Mouse (Mus musculus): ENCODE measurements around the gene Sit1. TPM values are rescaled to one million over a fixed set of nuclear protein-coding genes. Genes with fewer than 3 reads are reported as not detected.

Sit1 gene
- polyA plus RNA-seq (2015; fragmentation: Nextera tagmentation; extraction: Ambion mirVana), result not detected in 2 replicates

DNA sequence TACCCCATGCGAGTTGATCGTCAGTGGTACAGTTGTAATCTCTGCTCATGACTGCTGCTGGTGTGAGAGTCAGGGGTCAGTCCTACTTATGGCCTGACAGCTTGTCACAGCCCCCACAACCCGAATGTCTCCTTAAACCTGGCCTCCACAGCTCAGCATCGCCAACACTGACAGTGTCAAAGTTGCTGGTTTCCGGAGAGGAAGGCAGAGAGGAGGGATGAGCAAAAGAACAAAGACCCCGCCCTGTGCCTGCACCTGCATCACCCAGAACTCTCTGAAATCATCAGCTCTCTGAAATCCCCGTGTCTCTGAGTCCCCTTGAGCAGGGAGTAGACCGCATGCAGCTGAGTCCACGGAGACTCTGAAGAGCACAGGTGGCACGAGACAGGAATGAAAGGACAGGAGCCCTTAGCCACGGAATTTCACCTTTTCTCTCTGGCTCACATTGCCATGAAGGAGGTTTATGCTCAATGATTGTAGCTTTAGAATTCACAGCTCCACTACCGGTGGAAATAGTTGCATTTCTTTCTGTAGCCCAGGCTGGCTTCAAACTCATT, at the start of gene Sit1:
Gene Sit1, minus strand, starts transcription at position 200 of the 557 bp plus-strand sequence.
- no peak within 1 kb of the TSS for H3K9ac ChIP-seq
- H3K27ac ChIP-seq, result no peak within 1 kb of the TSS
- no peaks in the 10 kb centered on the region for H3K9me3 ChIP-seq
- H3K27me3 ChIP-seq, result 0 out of 2 replicates have a peak, but pooled peaks cover 5% of the 10 kb centered on the region
- H3K4me1 ChIP-seq (replicated peaks), result no peaks in the 10 kb centered on the region
- 62% methylated on average over 12 of the region's 12 CpGs for WGBS
- no peaks in the 10 kb centered on the region for H3K36me3 ChIP-seq
- no peak for ATAC-seq (ENCODE audit: low FRiP score)
- H3K4me3 ChIP-seq, result no peak within 1 kb of the TSS
- H3K4me2 ChIP-seq, result no peak within 1 kb of the TSS

DNA sequence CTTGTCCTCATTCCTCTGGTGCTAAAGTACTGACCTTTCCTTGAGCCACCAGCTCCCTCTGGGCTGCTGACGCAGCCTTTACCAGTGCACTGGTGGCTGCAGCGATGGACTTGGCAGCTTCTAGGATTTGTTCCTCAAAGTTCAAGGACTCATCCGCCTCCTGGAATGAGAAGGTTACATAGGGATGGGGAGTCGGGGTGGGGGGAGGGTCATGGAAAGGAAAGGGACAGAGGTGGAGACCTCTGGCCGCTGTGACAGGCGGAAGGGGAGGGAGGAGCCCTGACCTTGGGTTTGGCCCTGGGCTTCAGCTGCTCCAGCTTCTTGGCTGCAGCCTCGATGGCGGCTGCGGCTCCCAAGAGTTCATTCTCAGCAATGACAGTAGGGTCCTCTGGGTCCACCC, 49.7 kb upstream of the Sit1 start:
- Histone ChIP-seq H3K4me1 (replicated peaks) (no peaks in the 10 kb centered on the region; the same call in 1 of the 2 replicates), H3K4me2 (no peak overlapping the region), H3K36me3 (peaks cover 75% of the 10 kb centered on the region), H3K9ac (no peak overlapping the region), H3K27me3 (no peaks in the 10 kb centered on the region), H3K27ac (no peak overlapping the region), H3K9me3 (no peaks in the 10 kb centered on the region), H3K4me3 (no peak overlapping the region)
- WGBS, result 90% methylated on average over 9 of the region's 9 CpGs
- ATAC-seq (ENCODE audit: low FRiP score), result no peak

DNA sequence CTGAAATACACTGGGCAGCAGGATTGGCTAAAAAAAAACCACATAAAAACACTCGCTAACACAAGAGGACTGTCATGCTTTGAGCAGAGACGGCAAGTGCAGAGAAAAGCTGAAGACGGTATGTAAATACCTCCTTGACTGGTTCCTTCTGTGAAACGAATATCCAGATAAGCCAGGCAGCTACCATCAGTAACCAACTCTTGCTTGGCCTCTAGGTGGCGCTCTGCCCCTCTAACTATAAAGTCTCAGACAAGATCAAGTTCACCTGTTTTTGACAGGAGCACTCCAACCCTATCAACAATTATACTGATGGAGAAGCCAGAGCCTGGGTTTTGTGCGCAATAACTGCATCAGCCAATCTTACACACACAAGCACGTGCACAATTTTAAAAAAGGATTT, 47.0 kb upstream of the Sit1 start:
- Histone ChIP-seq H3K27me3 (peaks cover 19% of the 10 kb centered on the region), H3K4me3 (no peak overlapping the region), H3K9ac (no peak overlapping the region), H3K9me3 (no peaks in the 10 kb centered on the region), H3K36me3 (peaks cover 48% of the 10 kb centered on the region), H3K4me1 (replicated peaks) (no peaks in the 10 kb centered on the region; the same call in 1 of the 2 replicates), H3K27ac (no peak overlapping the region), H3K4me2 (no peak overlapping the region)
- no peak for ATAC-seq (ENCODE audit: low FRiP score)
- WGBS, result 26% methylated on average over 7 of the region's 7 CpGs

DNA sequence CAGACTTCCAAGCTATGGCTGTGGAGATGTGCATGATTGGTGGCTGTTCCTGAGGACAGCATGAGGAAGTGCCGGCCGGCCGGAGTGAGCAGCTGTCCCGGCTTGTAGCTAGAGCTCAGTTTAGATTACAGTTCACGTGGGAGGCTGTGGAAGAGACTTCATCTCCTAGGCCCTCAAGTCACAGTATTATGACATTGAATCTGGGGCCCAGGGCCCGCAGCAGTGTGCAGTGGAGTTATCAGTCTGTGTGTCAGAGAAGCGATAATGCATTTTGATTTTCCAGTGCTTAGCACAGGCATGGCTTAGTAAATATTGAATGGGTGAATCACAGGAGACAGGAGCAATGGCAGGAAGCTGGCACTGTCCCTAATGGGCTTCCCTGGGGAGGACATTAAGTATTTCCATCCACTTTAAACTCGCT, 46.6 kb upstream of the Sit1 start:
- ATAC-seq (ENCODE audit: low FRiP score), result no peak
- Histone ChIP-seq H3K36me3 (peaks cover 43% of the 10 kb centered on the region), H3K4me2 (no peak overlapping the region), H3K9ac (no peak overlapping the region; the same call in 1 of the 2 replicates), H3K9me3 (no peaks in the 10 kb centered on the region), H3K4me1 (replicated peaks) (no peaks in the 10 kb centered on the region; the same call in 1 of the 2 replicates), H3K4me3 (no peak overlapping the region), H3K27ac (0 out of 2 replicates have a peak overlapping the region, but pooled peaks have one; percentile 25), H3K27me3 (peaks cover 24% of the 10 kb centered on the region)
- WGBS, result 67% methylated on average over 8 of the region's 8 CpGs

DNA sequence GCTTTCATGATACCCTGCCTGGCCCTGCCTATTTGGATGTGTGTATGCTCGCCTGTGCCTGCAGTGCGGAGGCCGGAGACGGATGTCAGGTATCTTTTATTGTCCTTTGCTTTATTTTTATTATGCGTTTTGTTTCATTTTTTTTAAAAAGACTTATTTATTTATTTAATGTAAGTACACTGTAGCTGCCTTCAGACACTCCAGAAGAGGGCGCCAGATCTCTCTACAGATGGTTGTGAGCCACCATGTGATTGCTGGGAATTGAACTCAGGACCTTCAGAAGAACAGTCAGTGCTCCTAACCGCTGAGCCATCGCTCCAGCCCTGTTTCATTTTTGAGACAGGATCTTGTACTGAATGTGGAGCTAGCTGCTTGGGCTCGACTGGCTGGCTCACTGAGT, 45.0 kb upstream of the Sit1 start:
- no peak for ATAC-seq (ENCODE audit: low FRiP score)
- no peak overlapping the region for H3K4me3 ChIP-seq
- no peaks in the 10 kb centered on the region for H3K9me3 ChIP-seq
- peaks cover 27% of the 10 kb centered on the region for H3K36me3 ChIP-seq
- H3K4me2 ChIP-seq, result no peak overlapping the region
- H3K27ac ChIP-seq, result no peak overlapping the region
- 79% methylated on average over 9 of the region's 9 CpGs for WGBS
- H3K4me1 ChIP-seq (replicated peaks), result peaks cover 14% of the 10 kb centered on the region
- H3K9ac ChIP-seq, result no peak overlapping the region
- peaks cover 38% of the 10 kb centered on the region for H3K27me3 ChIP-seq

DNA sequence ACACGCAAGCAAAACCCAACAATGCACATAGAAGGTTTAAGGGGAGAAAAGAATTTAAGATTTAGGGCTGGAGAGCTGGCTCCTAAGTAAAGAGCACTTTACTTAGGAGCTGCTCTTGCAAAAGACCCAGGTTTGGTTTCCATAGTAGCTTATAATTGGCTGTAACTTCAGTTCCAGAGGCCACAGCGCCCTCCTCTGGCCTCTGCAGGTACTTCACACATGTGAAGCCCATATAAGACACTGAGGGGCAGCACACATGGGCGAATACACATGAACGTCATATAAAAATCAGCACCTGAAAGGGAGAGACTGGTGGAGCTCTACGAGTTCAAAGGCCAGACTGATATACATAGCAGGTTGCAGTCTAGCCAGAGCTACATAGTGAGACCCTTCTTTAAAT, 44.3 kb upstream of the Sit1 start:
- no peak for ATAC-seq (ENCODE audit: low FRiP score)
- WGBS, result 64% methylated on average over 5 of the region's 5 CpGs
- no peak overlapping the region for H3K27ac ChIP-seq

DNA sequence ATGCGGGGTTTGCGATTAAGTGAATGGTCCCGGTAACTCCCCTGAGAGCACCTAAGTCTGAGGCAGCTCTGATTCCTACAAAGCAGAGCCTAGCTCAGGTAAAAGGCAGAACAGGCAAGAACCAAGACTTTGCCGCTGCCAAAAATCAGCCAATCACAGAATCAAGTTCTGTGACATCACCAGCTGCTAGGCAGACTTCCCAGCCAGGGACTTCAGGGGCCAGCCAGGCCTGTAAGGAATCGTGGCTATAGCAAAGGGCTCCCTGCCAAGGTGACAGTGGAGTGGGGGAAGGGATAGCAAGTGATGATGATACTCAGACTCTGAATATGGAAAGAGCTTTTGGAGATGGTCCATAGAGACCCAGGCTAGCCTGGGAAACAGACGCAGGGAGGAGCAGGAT, 36.4 kb upstream of the Sit1 start:
- H3K9ac ChIP-seq, result no peak overlapping the region

More for the DNA sequence above, 44.3 kb upstream of the Sit1 start:
- Histone ChIP-seq H3K4me1 (replicated peaks) (peaks cover 20% of the 10 kb centered on the region), H3K4me2 (no peak overlapping the region), H3K27me3 (peaks cover 44% of the 10 kb centered on the region), H3K4me3 (no peak overlapping the region), H3K9me3 (no peaks in the 10 kb centered on the region), H3K36me3 (peaks cover 21% of the 10 kb centered on the region), H3K9ac (no peak overlapping the region)

DNA sequence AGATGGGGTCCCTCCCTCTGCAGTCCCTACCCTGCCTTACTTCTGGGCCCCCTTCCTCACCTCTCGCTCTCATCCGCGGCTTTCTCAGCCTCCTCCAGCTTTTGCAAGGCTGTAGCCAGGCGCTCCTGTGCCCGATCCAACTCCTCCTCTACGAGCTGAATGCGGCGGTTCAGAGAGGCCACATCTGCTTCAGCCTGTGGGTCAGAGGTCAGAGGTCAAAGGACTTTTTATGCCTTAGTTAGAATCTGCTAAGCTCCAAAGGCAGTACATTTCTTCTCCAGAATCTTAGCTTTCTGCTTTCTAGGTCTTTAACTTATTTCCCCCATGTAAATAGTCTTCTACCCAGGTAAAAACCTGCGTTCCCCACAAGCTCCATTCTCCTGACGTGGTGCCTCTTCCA, 36.0 kb upstream of the Sit1 start:
- H3K27ac ChIP-seq, result no peak overlapping the region
- 13% methylated on average over 10 of the region's 10 CpGs for WGBS
- H3K4me1 ChIP-seq (replicated peaks), result peaks cover 28% of the 10 kb centered on the region
- H3K9ac ChIP-seq, result no peak overlapping the region
- no peak for ATAC-seq (ENCODE audit: low FRiP score)
- no peaks in the 10 kb centered on the region for H3K36me3 ChIP-seq
- peak overlapping the region; percentile 44 for H3K4me2 ChIP-seq
- H3K4me3 ChIP-seq, result 0 out of 2 replicates have a peak overlapping the region, but pooled peaks have one; percentile 19
- H3K9me3 ChIP-seq, result no peaks in the 10 kb centered on the region
- peaks cover 55% of the 10 kb centered on the region for H3K27me3 ChIP-seq

More for the DNA sequence above, 36.4 kb upstream of the Sit1 start:
- Histone ChIP-seq H3K4me2 (peak overlapping the region; percentile 44), H3K4me1 (replicated peaks) (peaks cover 31% of the 10 kb centered on the region), H3K4me3 (0 out of 2 replicates have a peak overlapping the region, but pooled peaks have one; percentile 19), H3K27ac (no peak overlapping the region), H3K36me3 (no peaks in the 10 kb centered on the region), H3K9me3 (no peaks in the 10 kb centered on the region), H3K27me3 (peaks cover 59% of the 10 kb centered on the region)
- peak; percentile 64 for ATAC-seq (ENCODE audit: low FRiP score)
- WGBS, result 14% methylated on average over 6 of the region's 6 CpGs

DNA sequence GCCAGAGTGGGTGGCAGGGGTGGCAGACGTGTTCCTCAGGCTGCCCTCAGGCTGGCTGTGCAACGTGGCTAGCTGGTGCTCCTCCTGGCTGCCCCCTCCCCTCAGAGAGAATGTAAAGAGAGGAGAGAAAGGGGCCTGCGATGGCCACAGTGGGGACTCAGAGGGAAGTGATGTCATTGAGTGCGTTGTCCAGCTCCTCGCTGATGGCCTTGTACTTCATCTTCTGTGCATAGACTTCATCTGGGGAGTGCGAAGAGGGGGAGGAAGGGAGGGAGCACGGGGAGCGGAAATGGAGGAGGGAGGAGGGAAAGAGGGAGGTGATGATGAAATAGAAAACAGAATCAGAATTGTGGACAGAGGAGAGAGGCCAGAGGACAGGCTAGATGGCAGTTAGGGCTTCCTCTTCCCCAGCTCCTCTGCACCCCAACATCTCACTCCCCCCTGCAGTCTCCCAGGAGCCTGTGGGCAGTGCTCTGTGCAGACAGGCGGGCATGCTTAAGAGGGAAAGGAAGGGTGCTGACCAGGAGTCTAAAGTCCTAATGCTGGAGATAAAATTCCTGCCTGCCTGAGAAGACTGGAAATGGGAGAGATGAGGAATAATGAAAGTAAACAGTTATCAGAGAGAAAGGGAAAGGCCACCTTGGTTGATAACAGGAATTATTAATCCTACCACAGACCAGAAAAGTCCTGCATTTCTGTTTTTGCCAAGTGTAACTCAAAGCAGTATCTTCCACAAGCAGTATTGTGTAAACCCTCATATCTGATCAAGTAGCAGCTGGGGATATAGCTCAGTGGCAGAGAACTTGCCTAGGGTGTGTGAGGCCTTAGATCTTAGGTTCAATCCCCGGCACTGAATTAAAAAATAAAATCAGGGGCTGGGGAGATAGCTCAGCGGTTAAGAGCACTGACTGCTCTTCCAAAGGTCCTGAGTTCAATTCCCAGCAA, 32.5 kb upstream of the Sit1 start:
- H3K9ac ChIP-seq, result no peak overlapping the region
- no peak overlapping the region for H3K4me3 ChIP-seq
- peaks cover 26% of the 10 kb centered on the region for H3K27me3 ChIP-seq
- H3K4me2 ChIP-seq, result no peak overlapping the region
- H3K9me3 ChIP-seq, result no peaks in the 10 kb centered on the region
- H3K36me3 ChIP-seq, result no peaks in the 10 kb centered on the region
- peaks cover 11% of the 10 kb centered on the region for H3K4me1 ChIP-seq (replicated peaks)
- 74% methylated on average over 11 of the region's 11 CpGs for WGBS
- no peak for ATAC-seq (ENCODE audit: low FRiP score)
- no peak overlapping the region for H3K27ac ChIP-seq

DNA sequence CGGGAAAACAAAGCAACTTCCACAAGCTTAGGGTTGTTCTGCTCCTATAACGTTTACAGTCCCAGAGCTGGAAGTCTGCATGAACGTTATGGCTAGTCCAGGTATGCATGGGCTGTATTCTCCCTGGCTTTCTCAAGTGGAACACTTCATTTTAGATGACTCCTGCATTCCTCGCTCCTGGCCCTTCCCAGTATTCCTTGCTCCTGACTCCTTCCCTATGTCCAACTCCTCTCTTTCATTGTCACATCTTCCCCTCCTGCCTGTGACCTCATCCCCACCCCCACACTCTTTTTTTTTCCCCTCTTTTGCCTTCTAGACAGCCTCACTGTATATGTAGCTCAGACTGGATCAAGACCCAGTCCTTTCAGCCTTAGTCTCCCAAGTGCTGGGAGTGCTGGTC, 30.3 kb upstream of the Sit1 start:
- H3K4me3 ChIP-seq, result no peak overlapping the region
- ATAC-seq (ENCODE audit: low FRiP score), result no peak
- no peak overlapping the region for H3K9ac ChIP-seq
- 82% methylated on average over 4 of the region's 4 CpGs for WGBS
- peaks cover 27% of the 10 kb centered on the region for H3K27me3 ChIP-seq
- no peaks in the 10 kb centered on the region for H3K36me3 ChIP-seq
- H3K4me1 ChIP-seq (replicated peaks), result peaks cover 8% of the 10 kb centered on the region
- H3K4me2 ChIP-seq, result no peak overlapping the region
- H3K9me3 ChIP-seq, result no peaks in the 10 kb centered on the region
- H3K27ac ChIP-seq, result no peak overlapping the region

DNA sequence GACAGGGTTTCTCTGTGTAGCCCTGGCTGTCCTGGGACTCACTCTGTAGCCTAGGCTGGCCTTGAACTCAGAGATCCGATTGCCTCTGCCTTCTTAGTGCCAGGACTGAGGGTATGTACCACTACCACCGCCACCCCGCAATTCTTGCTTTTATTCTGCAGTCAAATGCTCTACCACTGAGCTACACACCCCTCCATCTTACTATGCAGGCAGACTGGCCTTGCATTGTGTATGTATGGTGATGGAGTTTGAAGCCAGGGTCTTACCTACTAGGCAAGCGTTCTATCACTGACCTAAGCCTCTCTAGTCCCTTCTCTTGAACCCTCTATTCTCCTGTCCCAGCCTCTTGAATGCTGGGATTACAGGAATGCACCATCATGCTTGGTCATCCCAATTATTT, 29.8 kb upstream of the Sit1 start:
- Histone ChIP-seq H3K4me2 (no peak overlapping the region), H3K36me3 (no peaks in the 10 kb centered on the region), H3K4me3 (no peak overlapping the region), H3K4me1 (replicated peaks) (peaks cover 12% of the 10 kb centered on the region), H3K9ac (no peak overlapping the region), H3K9me3 (no peaks in the 10 kb centered on the region), H3K27me3 (peaks cover 29% of the 10 kb centered on the region), H3K27ac (no peak overlapping the region)
- ATAC-seq (ENCODE audit: low FRiP score), result no peak
- WGBS, result 90% methylated on average over 4 of the region's 4 CpGs

DNA sequence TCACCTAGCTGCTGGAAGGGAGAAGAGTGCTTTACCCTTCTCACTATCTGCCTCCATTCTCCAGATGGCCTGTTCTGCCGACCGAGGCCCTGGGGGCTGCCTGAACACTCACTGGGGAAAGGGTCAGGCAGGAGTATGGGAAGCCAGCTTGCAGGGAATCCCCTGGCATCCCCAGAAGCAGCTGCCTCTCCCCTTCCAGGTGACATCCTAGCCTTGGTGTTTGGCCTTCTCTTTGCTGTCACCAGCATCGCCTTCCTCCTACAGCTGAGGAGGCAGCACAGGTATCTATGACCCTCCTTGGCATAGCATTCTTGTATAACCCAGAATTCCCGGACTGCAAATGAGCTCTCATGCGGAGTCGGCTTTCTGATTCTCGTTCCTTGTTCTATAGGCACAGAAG, 29.1 kb upstream of the Sit1 start:
- H3K9ac ChIP-seq, result no peak overlapping the region

More for the DNA sequence above, 29.1 kb upstream of the Sit1 start:
- no peak for ATAC-seq (ENCODE audit: low FRiP score)
- Histone ChIP-seq H3K4me1 (replicated peaks) (peaks cover 18% of the 10 kb centered on the region), H3K27ac (no peak overlapping the region), H3K4me2 (no peak overlapping the region), H3K27me3 (peaks cover 29% of the 10 kb centered on the region), H3K9me3 (no peaks in the 10 kb centered on the region), H3K36me3 (no peaks in the 10 kb centered on the region), H3K4me3 (no peak overlapping the region)
- WGBS, result 68% methylated on average over 7 of the region's 7 CpGs
